Mouse (Mus musculus): ENCODE results near the gene Slc25a10. TPM values are rescaled to one million over a fixed set of nuclear protein-coding genes. Genes with fewer than 3 reads are reported as not detected.

The Slc25a10 gene
- polyA plus RNA-seq (2012) = 47.2 and 58.4 TPM in 2 replicates

GRCm38 (mm10) chr11:120491317-120492023 is at the start of gene Slc25a10:
Gene Slc25a10, plus strand, starts transcription at chr11:120491840.

GRCm38 (mm10) chr11:120442344-120442743 is 49.3 kb upstream of the Slc25a10 start, which contains the start of gene Tspan10:
Gene Tspan10, plus strand, starts transcription at chr11:120442644.

GRCm38 (mm10) chr11:120453306-120453705 is 38.3 kb upstream of the Slc25a10 start, which contains the start of gene Pde6g:
Gene Pde6g, minus strand, starts transcription at chr11:120453500.

GRCm38 (mm10) chr11:120457772-120458751 is 33.6 kb upstream of the Slc25a10 start, which contains the start of the genes Oxld1 and Ccdc137:
Gene Oxld1, minus strand, starts transcription at chr11:120458068.
Gene Ccdc137, plus strand, starts transcription at chr11:120458115.

GRCm38 (mm10) chr11:120467051-120467735 is 24.4 kb upstream of the Slc25a10 start, which contains the start of gene Arl16:
Gene Arl16, minus strand, starts transcription at chr11:120467607.

GRCm38 (mm10) chr11:120484265-120484981 is 7.2 kb upstream of the Slc25a10 start, which contains the start of gene Mrpl12:
Gene Mrpl12, plus strand, starts transcription at chr11:120484613.

DNA sequence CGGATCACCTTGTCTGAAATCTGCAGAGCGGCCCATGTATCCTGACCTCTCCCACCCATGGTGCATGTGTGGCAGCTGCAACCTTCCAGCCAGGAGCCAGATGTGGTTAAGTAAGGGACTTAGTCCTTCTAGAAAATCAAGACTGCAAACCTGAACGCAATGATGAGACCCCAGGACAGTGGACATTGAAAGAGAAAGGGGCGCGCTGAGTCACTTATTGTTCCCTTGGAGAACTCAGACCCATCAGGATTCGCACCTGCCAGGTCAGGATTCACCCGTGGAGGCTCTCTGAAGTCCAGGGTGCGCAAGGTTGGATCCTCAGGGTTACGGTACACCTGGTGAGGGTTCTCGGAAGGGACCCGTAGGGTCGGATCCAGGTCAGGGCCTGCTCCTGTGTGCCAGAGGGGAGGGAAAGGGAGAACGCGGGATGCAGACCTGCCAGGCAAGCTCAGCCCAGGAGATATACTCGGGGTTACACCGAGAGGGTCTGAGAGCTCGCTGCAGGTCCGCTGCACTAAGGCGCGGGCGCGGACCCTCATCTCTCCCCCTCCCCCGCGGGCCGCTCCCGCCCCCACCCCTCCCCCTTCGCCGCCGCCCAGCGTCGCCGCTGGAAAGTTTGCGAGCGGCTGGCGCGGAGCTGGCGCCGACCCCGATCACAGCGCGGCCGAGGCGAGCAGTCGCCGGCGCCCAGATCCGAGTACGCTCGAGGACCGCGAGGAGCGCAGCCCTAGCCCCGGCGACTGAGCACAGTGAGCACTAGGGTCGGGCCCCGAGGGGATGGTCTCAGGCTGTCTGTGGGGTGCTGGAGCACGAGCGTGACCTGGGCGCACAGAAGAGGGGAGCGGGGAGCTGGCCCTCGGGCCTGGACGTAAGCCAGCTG is 38.7 kb downstream of the Slc25a10 start, which contains the start of gene Gcgr:
Gene Gcgr (plus strand): TSS at position 615 of the 880 bp plus-strand sequence.

Other genes with a start within 250 kb of the Slc25a10 start
- 934 and 983 TPM in 2 replicates for gene Actg1, start 143.3 kb upstream of the Slc25a10 start, polyA plus RNA-seq (2012)
- gene Fscn2, start 130.3 kb upstream of the Slc25a10 start, polyA plus RNA-seq (2012) = not detected in 2 replicates
- gene Faap100, start 113.1 kb upstream of the Slc25a10 start, polyA plus RNA-seq (2012) = 32.5 and 33.7 TPM in 2 replicates
- gene Nploc4, start 54.1 kb upstream of the Slc25a10 start, polyA plus RNA-seq (2012) = 48.3 and 52.9 TPM in 2 replicates
- 0.06 and 0.08 TPM in 2 replicates for gene Tspan10, start 49.2 kb upstream of the Slc25a10 start, polyA plus RNA-seq (2012)
- 0.02 TPM in 1 of 2 replicates, not detected in the other for gene Pde6g, start 38.3 kb upstream of the Slc25a10 start, polyA plus RNA-seq (2012)
- gene Oxld1, start 33.8 kb upstream of the Slc25a10 start, polyA plus RNA-seq (2012) = 9.0 and 9.9 TPM in 2 replicates
- gene Ccdc137, start 33.7 kb upstream of the Slc25a10 start, polyA plus RNA-seq (2012) = 31.2 and 32.6 TPM in 2 replicates
- 22.3 and 23.4 TPM in 2 replicates for gene Arl16, start 24.2 kb upstream of the Slc25a10 start, polyA plus RNA-seq (2012)
- 467 and 483 TPM in 2 replicates for gene Mrpl12, start 7.2 kb upstream of the Slc25a10 start, polyA plus RNA-seq (2012)
- gene Gcgr, start 38.9 kb downstream of the Slc25a10 start, polyA plus RNA-seq (2012) = not detected in 2 replicates
- gene Mcrip1, start 57.9 kb downstream of the Slc25a10 start, polyA plus RNA-seq (2012) = 170 and 188 TPM in 2 replicates
- gene Ppp1r27, start 59.3 kb downstream of the Slc25a10 start, polyA plus RNA-seq (2012) = 0.24 TPM in 1 of 2 replicates, not detected in the other
- 1,164 and 1,680 TPM in 2 replicates for gene P4hb, start 81.4 kb downstream of the Slc25a10 start, polyA plus RNA-seq (2012)
- gene Arhgdia, start 89.8 kb downstream of the Slc25a10 start, polyA plus RNA-seq (2012) = 1,098 and 1,284 TPM in 2 replicates
- 339 and 360 TPM in 2 replicates for gene Alyref, start 106.5 kb downstream of the Slc25a10 start, polyA plus RNA-seq (2012)
- 111 and 156 TPM in 2 replicates for gene Anapc11, start 106.6 kb downstream of the Slc25a10 start, polyA plus RNA-seq (2012)
- gene Npb, start 116.6 kb downstream of the Slc25a10 start, polyA plus RNA-seq (2012) = 1.6 and 2.9 TPM in 2 replicates
- 93.8 and 116 TPM in 2 replicates for gene Pcyt2, start 126.1 kb downstream of the Slc25a10 start, polyA plus RNA-seq (2012)
- gene Sirt7, start 133.4 kb downstream of the Slc25a10 start, polyA plus RNA-seq (2012) = 246 and 280 TPM in 2 replicates
- 51.4 and 66.1 TPM in 2 replicates for gene Mafg, start 141.8 kb downstream of the Slc25a10 start, polyA plus RNA-seq (2012)
- 1.2 and 1.5 TPM in 2 replicates for gene Pycr1, start 151.9 kb downstream of the Slc25a10 start, polyA plus RNA-seq (2012)
- 0.05 TPM in 1 of 2 replicates, not detected in the other for gene Myadml2, start 156.3 kb downstream of the Slc25a10 start, polyA plus RNA-seq (2012)
- 0.17 and 0.18 TPM in 2 replicates for gene Notum, start 169.3 kb downstream of the Slc25a10 start, polyA plus RNA-seq (2012)
- gene Aspscr1, start 181.1 kb downstream of the Slc25a10 start, polyA plus RNA-seq (2012) = 360 and 376 TPM in 2 replicates
- gene Cenpx, start 221.9 kb downstream of the Slc25a10 start, polyA plus RNA-seq (2012) = 97.1 and 99.7 TPM in 2 replicates
- gene Lrrc45, start 222.1 kb downstream of the Slc25a10 start, polyA plus RNA-seq (2012) = 59.1 and 87.9 TPM in 2 replicates
- 5.4 and 8.3 TPM in 2 replicates for gene Rac3, start 229.6 kb downstream of the Slc25a10 start, polyA plus RNA-seq (2012)
- gene Dcxr, start 235.4 kb downstream of the Slc25a10 start, polyA plus RNA-seq (2012) = 32.0 and 32.8 TPM in 2 replicates
- gene Cbr2, start 240.3 kb downstream of the Slc25a10 start, polyA plus RNA-seq (2012) = not detected in 2 replicates

Data from megakaryocyte-erythroid progenitor cell, adult 5 weeks (primary cell).